Mouse (Mus musculus): Measurements from ENCODE around the gene Gpr137. TPM values are rescaled to one million over a fixed set of nuclear protein-coding genes. Genes with fewer than 3 reads are reported as not detected.

The Gpr137 gene
- polyA plus RNA-seq, 1 experiment = 70.7 TPM

GRCm38 (mm10) chr19:6947742-6948141 is 5.5 kb upstream of the Gpr137 start:
- WGBS = 57% methylated on average over 4 of the region's 4 CpGs
- no peak for DNase-seq (ENCODE audit: low read depth, low spot score)

DNA sequence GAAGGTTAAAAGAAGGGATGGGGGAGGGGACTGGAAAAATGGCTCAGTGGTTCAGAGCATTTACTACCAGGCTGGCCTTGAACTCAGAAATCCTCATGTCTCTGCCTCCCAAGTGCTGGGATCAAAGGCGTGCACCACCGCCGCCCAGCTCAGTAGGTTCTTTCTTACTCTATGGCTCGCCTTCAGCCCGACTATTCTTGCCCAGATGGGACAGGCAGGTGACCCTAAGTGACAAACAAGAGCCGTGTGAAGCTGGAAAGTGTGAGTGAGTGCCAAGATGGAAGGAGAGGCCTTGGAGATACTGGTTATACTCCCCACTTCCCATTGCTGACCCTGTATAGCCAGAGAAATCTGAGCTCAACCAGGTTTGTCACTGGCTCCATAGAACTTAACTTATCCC is 1.4 kb upstream of the Gpr137 start:
- DNase-seq (ENCODE audit: low read depth, low spot score) = no peak
- 90% methylated on average over 6 of the region's 6 CpGs for WGBS

DNA sequence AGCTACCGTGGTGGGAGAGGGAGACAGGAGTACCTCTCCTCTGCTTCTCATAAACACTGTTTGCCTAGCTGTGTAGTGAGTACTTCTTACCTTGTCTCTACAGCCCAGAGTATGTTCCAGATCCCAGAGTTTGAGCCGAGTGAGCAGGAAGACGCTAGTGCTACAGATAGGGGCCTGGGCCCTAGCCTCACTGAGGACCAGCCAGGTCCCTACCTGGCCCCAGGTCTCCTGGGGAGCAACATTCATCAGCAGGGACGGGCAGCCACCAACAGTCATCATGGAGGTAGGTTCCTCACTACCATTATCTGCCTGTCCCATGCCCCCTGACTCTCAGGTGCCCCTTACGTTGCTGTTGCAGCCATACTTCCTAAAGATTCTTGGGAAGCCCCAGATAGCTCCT is 484 bp upstream of the Gpr137 start:
- DNase-seq (ENCODE audit: low read depth, low spot score) = no peak
- WGBS = 25% methylated on average over 5 of the region's 5 CpGs

DNA sequence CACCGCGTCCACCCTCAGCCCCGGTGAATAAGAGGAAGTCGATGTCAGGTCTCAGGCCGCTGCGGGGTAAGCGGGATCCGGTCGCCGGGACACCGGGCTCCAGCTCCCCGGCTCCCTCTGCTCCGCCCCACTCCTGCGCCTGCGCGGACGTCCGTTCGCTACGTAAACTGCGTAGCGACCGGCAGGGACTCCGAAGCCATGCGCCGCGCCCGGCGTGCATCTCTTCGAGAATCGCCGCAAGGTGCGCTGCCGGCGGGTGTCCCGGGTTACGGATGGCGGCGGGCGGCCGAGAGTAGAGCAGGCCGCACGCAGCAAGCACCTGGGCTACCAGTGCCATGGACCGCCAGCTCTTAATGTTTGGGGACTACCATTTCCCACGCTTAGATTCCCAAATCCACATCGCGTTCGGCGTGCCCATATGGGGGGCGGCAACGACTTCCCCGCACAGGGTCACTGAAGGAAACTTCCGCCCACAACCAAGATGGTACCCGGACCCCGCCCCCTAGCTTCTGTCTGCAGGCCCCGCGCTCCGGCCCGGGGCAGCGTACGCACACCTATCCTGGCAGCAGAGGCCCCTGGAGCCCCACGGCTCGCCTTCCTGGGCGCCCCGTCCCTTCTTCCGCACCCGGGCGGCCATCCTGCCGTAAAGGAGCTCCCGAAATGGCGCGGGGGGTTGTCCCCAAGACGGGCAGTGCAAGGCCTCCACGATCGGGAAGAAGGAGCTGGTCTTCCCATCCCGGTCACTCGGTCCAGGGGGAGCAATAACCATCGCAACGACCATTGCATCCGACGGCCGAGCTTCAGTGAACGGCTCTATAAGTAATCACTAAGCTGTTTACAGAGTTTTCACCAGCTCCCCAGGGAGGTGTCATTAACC is 670 bp downstream of the Gpr137 start, which contains the start of gene Bad:
Gene Bad, plus strand, starts transcription at position 490 of the 877 bp plus-strand sequence.
- DNase-seq (ENCODE audit: low read depth, low spot score) = no peak
- WGBS = 1% methylated on average over 83 of the region's 83 CpGs

GRCm38 (mm10) chr19:6940396-6941351 is 1.6 kb downstream of the Gpr137 start:
- no peak for DNase-seq (ENCODE audit: low read depth, low spot score)
- WGBS = 17% methylated on average over 29 of the region's 29 CpGs

GRCm38 (mm10) chr19:6939106-6940002 is 2.9 kb downstream of the Gpr137 start:
- 91% methylated on average over 20 of the region's 20 CpGs for WGBS
- no peak for DNase-seq (ENCODE audit: low read depth, low spot score)

DNA sequence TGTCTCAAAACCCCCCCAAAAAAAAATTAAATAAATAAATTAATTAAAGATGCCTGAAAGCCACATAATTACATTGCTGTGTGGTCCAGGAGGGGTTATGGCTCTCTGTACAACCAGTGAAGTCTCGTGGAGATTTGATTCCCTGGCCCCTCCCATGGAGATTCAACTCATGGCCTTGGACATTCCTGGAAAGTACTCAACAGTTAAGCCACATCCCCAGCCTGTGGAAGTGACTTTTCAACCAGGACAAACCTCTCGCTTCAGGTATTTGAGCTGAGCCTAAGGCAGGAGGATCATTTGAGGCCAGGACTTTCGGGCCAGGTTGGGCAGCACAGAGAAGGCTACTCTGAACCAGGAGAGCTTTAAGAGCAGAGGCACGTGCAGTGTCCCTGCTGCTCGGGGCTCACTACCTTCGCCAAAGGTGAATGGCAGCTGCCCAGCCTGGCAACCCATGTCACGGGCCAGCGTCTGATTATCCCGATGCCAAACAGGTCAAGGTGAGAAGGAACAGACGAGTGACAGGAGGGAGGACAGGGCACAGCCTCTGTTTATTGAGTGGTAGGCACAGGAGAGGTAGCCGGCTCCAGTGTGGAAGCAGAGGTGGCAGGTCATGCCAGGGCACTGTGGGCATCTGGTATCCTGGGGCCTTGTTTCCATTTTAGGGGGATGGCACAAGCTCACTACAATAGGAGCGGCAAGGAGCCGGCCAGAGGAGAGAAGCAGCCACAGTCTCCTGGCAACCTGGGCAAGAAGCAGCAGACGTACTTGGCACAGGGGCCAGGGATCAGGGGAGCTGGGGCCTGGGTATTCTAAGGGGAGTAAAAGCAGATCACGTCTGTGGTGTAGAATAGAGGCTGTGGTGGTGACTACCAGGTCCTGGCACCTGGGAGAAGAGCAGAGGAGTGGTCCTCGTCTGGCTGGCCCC is 4.5 kb downstream of the Gpr137 start:
- WGBS = 83% methylated on average over 16 of the region's 16 CpGs
- no peak for DNase-seq (ENCODE audit: low read depth, low spot score)

DNA sequence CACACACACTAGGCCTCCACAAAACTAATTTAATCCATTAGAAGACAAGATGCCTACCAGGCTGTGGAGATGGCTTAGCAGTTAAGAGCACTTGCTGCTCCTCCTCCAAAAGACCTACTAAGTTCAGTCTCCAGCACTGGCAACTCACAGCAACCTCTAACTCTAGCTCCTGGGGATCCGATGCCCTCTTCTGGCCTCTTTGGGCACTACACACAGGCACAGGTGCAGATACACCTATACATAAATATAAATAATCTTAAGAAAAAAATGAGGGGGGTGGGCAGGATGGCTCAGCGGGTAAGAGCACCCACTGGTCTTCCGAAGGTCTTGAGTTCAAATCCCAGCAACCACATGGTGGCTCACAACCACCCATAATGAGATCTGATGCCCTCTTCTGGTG is 6.0 kb downstream of the Gpr137 start:
- no peak for DNase-seq (ENCODE audit: low read depth, low spot score)
- WGBS = 39% methylated on average over 3 of the region's 3 CpGs

- 19% methylated on average over 23 of the region's 23 CpGs for WGBS
- no peak for DNase-seq (ENCODE audit: low read depth, low spot score)
These were observed 7.9 kb downstream of the Gpr137 start, which contains the start of gene Kcnk4 for GRCm38 (mm10) chr19:6934195-6934977. Kcnk4 (minus strand) TSS chr19:6934515.

DNA sequence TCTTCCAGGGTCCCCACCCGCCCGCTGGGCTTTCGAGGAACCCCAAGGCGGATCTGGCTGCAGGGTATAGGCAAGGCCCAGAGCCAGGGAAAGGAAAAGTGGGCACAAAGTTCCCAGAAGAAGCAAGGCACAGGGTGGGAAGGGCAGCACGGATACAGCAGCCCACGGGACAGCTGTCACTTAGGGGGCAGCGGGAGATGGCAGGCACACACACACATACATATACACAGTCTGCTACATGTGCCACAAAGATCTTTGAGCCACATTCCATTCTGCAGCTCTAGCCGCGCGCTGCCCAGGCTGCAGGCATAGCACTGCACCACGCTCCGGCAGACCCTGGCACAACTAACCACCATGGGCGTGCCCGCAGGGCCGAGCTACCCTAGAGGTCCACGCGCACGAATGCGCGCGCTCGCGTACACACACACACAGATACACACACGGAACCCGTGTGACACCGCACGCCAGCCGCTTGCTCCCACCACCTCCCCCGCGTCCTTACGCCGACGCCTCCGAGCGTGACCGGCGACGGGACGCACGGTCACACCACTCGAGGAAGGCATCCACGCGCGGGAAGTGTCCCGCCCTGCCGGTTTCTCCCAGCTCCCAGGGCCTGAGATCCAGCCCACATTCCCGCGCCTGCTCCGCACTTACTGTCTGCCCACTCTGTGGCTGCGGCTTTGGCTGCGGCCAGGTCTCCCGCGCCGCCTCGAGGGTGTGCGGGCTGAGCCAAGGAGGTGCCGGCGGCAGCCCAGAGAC is 8.7 kb downstream of the Gpr137 start:
- no peak for DNase-seq (ENCODE audit: low read depth, low spot score)
- 5% methylated on average over 58 of the region's 58 CpGs for WGBS

- no peak for DNase-seq (ENCODE audit: low read depth, low spot score)
- 66% methylated on average over 4 of the region's 4 CpGs for WGBS
These were observed 9.2 kb downstream of the Gpr137 start for GRCm38 (mm10) chr19:6933102-6933435.

- no peak for DNase-seq (ENCODE audit: low read depth, low spot score)
- 42% methylated on average over 1 of the region's 1 CpGs for WGBS
These were observed 10.3 kb downstream of the Gpr137 start for GRCm38 (mm10) chr19:6932018-6932417.

GRCm38 (mm10) chr19:6931002-6931401 is 11.3 kb downstream of the Gpr137 start:
- no peak for DNase-seq (ENCODE audit: low read depth, low spot score)
- 0% methylated on average over 2 of the region's 2 CpGs for WGBS

DNA sequence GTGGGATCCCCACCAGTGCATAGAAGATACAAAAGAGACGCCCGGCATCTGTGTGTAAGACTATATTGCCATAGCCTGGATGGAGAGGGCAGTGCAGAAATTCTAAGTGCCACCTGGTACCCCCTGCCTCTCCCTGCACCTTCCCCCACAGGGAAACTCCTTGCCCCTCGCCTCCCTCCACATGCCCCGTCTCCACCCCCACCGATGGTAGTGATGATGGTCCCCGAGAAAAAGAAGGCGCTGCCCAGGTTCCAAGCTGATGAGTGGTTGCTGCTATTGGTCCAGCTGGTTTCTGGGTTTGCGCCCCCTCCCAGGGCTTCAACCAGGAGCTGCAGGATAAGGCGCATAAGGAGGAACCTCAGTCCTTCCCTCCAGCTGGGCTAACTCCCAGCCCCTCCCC is 14.2 kb downstream of the Gpr137 start:
- DNase-seq (ENCODE audit: low read depth, low spot score) = no peak
- 45% methylated on average over 9 of the region's 9 CpGs for WGBS

DNA sequence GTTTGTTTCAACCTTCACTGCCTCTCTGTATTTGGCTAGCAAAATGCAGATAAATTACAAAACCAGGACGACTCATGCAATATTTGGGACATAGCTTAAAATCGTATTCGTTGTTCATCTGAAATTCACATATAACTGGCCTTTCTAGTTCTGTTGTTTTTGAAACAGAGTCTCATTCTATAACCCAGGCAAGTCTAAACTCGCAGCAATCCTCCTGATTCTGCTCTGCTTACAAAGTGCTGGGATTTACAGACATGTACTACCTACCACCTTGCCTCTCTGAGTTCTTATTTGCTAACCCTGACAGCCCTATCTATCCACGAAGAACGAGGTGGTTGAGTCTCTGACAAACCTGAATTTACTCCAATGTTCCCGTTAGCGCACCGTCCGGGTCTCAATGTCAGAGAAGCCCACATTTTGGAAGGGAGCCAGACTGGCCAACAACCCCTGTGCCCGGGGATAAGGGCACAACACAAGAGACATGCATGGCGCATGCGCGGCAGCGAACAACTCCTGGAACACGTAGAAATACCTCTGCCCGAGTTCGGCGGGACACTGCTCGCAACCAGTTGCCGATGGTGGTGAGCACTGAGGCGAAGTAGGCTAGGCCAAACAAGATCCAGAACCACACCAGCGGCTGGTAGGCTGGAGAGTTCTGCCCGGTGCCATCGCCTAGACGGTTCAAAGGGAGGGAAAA is 15.6 kb downstream of the Gpr137 start:
- DNase-seq (ENCODE audit: low read depth, low spot score) = no peak
- 36% methylated on average over 26 of the region's 26 CpGs for WGBS

- WGBS = 43% methylated on average over 40 of the region's 40 CpGs
- no peak for DNase-seq (ENCODE audit: low read depth, low spot score)
These were observed 16.5 kb downstream of the Gpr137 start for GRCm38 (mm10) chr19:6925611-6926329.

Data from large intestine, adult 2 months (tissue).